Mouse (Mus musculus) fibroblast of lung, adult 2 months (primary cell): ENCODE results near the gene Sart1.
A peak's percentile ranks its signal among the peaks of the same experiment; 100 is the strongest.

ENCODE experiments used
- DNase-seq: peaks from one replicate; pipeline ENCODE4 v3.0.0-alpha.2; 2011; ENCODE audit warnings: low read depth

Gene Sart1

GRCm38 (mm10) chr19:5388588-5389242 lies at the start of gene Sart1:
Gene Sart1, minus strand, starts transcription at chr19:5388703.
- peak; percentile 90 for DNase-seq

GRCm38 (mm10) chr19:5433951-5434350 lies 45.4 kb upstream of the Sart1 start:
- no peak for DNase-seq

- DNase-seq, result peak; percentile 58
Observed at GRCm38 (mm10) chr19:5432992-5433852, 44.7 kb upstream of the Sart1 start.

- DNase-seq, result no peak
Observed at GRCm38 (mm10) chr19:5431911-5432464, 43.5 kb upstream of the Sart1 start.

GRCm38 (mm10) chr19:5430408-5430807 lies 41.9 kb upstream of the Sart1 start:
- no peak for DNase-seq

- DNase-seq, result peak; percentile 88
Observed at GRCm38 (mm10) chr19:5429806-5430205, 41.3 kb upstream of the Sart1 start.

- DNase-seq, result no peak
Observed at GRCm38 (mm10) chr19:5429219-5429618, 40.7 kb upstream of the Sart1 start.

- no peak for DNase-seq
Observed at GRCm38 (mm10) chr19:5428083-5428482, 39.6 kb upstream of the Sart1 start.

GRCm38 (mm10) chr19:5426640-5427290 lies 38.3 kb upstream of the Sart1 start:
- no peak for DNase-seq

GRCm38 (mm10) chr19:5425906-5426565 lies 37.5 kb upstream of the Sart1 start:
- DNase-seq, result no peak

GRCm38 (mm10) chr19:5424782-5425741 lies 36.6 kb upstream of the Sart1 start, which contains the start of the genes Drap1 and AI837181:
Gene Drap1, minus strand, starts transcription at chr19:5424979.
Gene AI837181, plus strand, starts transcription at chr19:5425144.
- no peak for DNase-seq

- no peak for DNase-seq
Observed at GRCm38 (mm10) chr19:5424092-5424781, 35.7 kb upstream of the Sart1 start.

GRCm38 (mm10) chr19:5423561-5423960 lies 35.1 kb upstream of the Sart1 start:
- DNase-seq, result no peak

- no peak for DNase-seq
Observed at GRCm38 (mm10) chr19:5422895-5423443, 34.5 kb upstream of the Sart1 start.

GRCm38 (mm10) chr19:5422267-5422666 lies 33.8 kb upstream of the Sart1 start:
- no peak for DNase-seq

GRCm38 (mm10) chr19:5421784-5422183 lies 33.3 kb upstream of the Sart1 start:
- DNase-seq, result no peak

- no peak for DNase-seq
Observed at GRCm38 (mm10) chr19:5420579-5420978, 32.1 kb upstream of the Sart1 start.

GRCm38 (mm10) chr19:5419630-5420029 lies 31.1 kb upstream of the Sart1 start:
- DNase-seq, result no peak

GRCm38 (mm10) chr19:5418750-5419466 lies 30.4 kb upstream of the Sart1 start:
- DNase-seq, result no peak
